Mouse (Mus musculus): ENCODE data around the gene Ctnnb1. TPM values are rescaled to one million over a fixed set of nuclear protein-coding genes. Genes with fewer than 3 reads are reported as not detected.

Ctnnb1 gene
- 100 to 1,000 TPM; 142 to 167 TPM for total RNA-seq (2023)

DNA sequence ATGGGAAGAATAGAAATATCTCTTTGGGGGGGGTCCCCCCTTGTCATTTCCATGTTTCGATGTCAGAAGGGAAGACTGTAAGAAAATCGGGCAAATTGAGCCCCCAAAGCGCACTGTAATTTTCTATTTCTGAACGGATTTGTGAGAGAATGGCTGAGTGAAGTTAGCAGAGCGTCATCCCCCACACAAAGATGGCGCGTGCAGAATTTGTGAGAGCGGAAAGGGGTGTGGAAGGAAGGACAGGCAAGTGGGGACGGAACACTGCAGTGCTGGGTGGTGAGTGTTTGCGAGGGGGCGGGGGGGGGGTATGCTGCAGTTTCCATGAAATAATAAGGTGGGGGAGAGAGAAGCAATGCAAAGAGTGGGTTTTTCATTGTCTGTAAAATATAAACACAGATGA is at the start of gene Ctnnb1:
Gene Ctnnb1 (plus strand): TSS at position 136 of the 400 bp plus-strand sequence.

All from T-cell, adult 66 days (primary cell).